Mouse (Mus musculus): Measurements from ENCODE around the gene Ssrp1. TPM values are rescaled to one million over a fixed set of nuclear protein-coding genes. Genes with fewer than 3 reads are reported as not detected.

Ssrp1 gene
- polyA plus RNA-seq, 1 experiment from 2014 or later = 148 TPM

DNA sequence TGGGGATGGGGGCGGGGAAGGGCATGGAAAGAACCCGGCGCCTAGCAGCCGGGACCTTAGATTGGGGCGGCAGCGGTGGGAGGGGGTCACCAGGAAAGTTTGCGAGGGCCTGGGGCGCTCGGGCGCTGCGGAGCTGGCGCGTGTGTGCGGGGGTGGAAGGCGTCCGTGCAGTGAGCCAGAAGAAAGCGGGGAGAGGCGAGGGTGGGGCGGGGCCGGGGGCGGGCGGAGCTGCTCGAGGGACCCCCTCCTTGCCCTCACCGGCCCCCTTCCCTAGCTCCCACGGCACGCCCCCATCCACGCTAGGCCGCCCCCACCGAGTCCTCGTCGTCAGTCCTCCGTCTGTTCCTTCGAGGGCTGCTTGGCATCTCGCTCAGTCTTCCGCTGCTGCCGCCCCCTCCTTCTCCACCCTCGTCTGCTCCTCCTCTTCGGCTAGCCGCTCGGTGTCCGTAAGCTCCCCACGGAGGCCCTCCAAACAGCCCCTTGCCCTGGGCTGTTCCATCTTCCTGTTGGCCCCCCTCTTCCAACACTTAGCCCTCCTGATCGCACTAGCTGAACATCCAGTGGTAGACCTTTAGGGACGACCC, 11.2 kb downstream of the Ssrp1 start:
- ATAC-seq (replicated peaks; ENCODE audit: extremely low read depth, insufficient read depth, low FRiP score) = peak; percentile 52
- Histone ChIP-seq H3K27ac (ENCODE audit: low read length) (peak overlapping the region; percentile 92), H3K9me3 (replicated peaks; ENCODE audit: control insufficient read depth, low read length) (no peaks in the 10 kb centered on the region), H3K4me1 (ENCODE audit: control insufficient read depth, insufficient read depth, low read length) (peaks cover 10% of the 10 kb centered on the region), H3K36me3 (ENCODE audit: control insufficient read depth, insufficient read depth) (peaks cover 33% of the 10 kb centered on the region), H3K27me3 (ENCODE audit: control insufficient read depth, insufficient read depth, low read length) (no peaks in the 10 kb centered on the region), H3K9ac (ENCODE audit: low read length) (peak overlapping the region; percentile 81), H3K4me3 (ENCODE audit: low read length) (peak overlapping the region; percentile 81), H3K4me2 (ENCODE audit: low read depth, low read length) (peak overlapping the region; percentile 80)
- WGBS = 0% methylated on average over 23 of the region's 44 CpGs

DNA sequence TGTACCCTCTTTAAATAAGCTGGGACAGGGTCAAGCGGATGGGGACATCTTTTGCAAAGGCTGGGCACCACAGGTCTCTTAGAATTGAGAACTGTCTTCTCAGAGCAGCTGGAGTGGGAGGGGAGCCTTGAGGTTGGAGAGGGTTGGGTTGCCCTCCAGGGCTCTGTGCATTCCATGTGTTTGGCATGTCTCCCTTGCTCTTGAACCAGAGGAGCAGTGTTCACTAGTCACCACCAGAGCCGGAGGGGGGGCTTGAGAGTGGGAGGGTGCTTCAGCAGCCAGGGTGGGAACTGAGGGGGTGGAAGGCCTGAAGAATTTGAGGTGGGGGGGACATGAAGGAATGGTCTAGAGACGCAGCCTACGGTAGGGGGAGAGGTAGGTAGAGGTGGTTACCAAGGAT, 12.2 kb downstream of the Ssrp1 start:
- Histone ChIP-seq H3K4me2 (ENCODE audit: low read depth, low read length) (peak overlapping the region; percentile 80), H3K4me1 (ENCODE audit: control insufficient read depth, insufficient read depth, low read length) (peaks cover 10% of the 10 kb centered on the region), H3K9ac (ENCODE audit: low read length) (no peak overlapping the region), H3K9me3 (replicated peaks; ENCODE audit: control insufficient read depth, low read length) (no peaks in the 10 kb centered on the region), H3K27me3 (ENCODE audit: control insufficient read depth, insufficient read depth, low read length) (no peaks in the 10 kb centered on the region), H3K36me3 (ENCODE audit: control insufficient read depth, insufficient read depth) (peaks cover 25% of the 10 kb centered on the region), H3K4me3 (ENCODE audit: low read length) (peak overlapping the region; percentile 81), H3K27ac (ENCODE audit: low read length) (peak overlapping the region; percentile 92)
- WGBS = 67% methylated on average over 4 of the region's 4 CpGs
- ATAC-seq (replicated peaks; ENCODE audit: extremely low read depth, insufficient read depth, low FRiP score) = no peak

DNA sequence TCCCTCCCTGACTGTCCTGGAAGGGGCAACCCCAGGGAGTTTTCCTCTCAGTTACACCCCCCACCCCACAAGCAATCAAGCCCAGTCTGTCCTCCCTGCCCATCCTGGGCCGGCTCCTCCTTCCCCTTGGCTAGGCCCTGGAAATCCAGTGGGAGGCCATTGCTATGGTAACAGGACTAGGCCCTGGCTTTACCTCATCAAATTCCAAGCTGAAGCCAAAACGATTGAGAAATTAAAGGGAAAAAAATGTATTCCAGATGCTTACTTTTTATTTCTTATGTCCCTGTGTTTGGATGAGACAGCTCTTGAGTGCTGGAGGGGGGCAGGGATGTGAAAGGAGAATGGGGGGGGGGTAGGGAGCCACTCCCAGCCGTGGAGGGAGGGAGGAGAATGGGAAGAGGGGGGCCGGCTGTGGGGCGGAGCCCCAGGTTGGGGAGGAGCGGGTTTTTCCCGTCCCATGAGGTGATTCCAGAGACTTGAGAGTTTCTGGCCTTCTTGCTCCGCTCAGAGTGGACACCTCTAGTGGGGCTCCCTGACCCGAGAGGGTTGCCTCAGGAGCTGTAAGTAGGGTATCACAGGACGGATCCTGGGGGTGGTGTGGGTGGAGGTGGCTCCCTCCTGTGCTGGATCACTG, 13.1 kb downstream of the Ssrp1 start:
- Histone ChIP-seq H3K36me3 (ENCODE audit: control insufficient read depth, insufficient read depth) (peaks cover 19% of the 10 kb centered on the region), H3K27ac (ENCODE audit: low read length) (peak overlapping the region; percentile 92), H3K27me3 (ENCODE audit: control insufficient read depth, insufficient read depth, low read length) (no peaks in the 10 kb centered on the region), H3K9ac (ENCODE audit: low read length) (peak overlapping the region; percentile 70), H3K9me3 (replicated peaks; ENCODE audit: control insufficient read depth, low read length) (no peaks in the 10 kb centered on the region), H3K4me3 (ENCODE audit: low read length) (peak overlapping the region; percentile 52), H3K4me1 (ENCODE audit: control insufficient read depth, insufficient read depth, low read length) (peaks cover 10% of the 10 kb centered on the region), H3K4me2 (ENCODE audit: low read depth, low read length) (peak overlapping the region; percentile 80)
- peak; percentile 21; the same call in 1 of the 2 replicates for ATAC-seq (replicated peaks; ENCODE audit: extremely low read depth, insufficient read depth, low FRiP score)
- 23% methylated on average over 9 of the region's 10 CpGs for WGBS

DNA sequence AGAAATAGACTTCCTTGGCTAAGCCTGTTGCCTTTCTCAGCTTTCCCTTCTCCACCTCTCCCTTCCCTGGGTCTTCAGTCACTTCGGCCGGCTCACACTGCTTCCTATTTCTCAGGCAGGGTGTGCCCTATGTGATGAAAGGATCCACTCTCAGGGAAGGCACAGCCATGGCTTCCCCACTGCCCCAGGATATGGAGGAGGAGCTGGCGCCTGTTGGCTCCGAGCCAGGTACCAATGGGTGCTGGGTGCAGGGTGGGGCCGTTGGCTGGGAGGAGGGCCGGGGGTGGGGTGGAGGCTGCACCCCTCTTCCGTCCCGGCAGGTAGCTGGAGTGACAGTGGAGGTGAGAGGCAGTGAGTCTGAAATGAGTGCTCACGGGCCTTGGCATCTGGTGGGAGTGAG, 13.7 kb downstream of the Ssrp1 start:
- H3K4me3 ChIP-seq (ENCODE audit: low read length) = peak overlapping the region; percentile 52
- 31% methylated on average over 9 of the region's 9 CpGs for WGBS
- H3K4me1 ChIP-seq (ENCODE audit: control insufficient read depth, insufficient read depth, low read length) = peaks cover 10% of the 10 kb centered on the region
- no peaks in the 10 kb centered on the region for H3K27me3 ChIP-seq (ENCODE audit: control insufficient read depth, insufficient read depth, low read length)
- peak overlapping the region; percentile 80 for H3K4me2 ChIP-seq (ENCODE audit: low read depth, low read length)
- no peaks in the 10 kb centered on the region for H3K9me3 ChIP-seq (replicated peaks; ENCODE audit: control insufficient read depth, low read length)
- peak overlapping the region; percentile 70 for H3K9ac ChIP-seq (ENCODE audit: low read length)
- no peak for ATAC-seq (replicated peaks; ENCODE audit: extremely low read depth, insufficient read depth, low FRiP score)
- H3K27ac ChIP-seq (ENCODE audit: low read length) = peak overlapping the region; percentile 92
- H3K36me3 ChIP-seq (ENCODE audit: control insufficient read depth, insufficient read depth) = peaks cover 17% of the 10 kb centered on the region

DNA sequence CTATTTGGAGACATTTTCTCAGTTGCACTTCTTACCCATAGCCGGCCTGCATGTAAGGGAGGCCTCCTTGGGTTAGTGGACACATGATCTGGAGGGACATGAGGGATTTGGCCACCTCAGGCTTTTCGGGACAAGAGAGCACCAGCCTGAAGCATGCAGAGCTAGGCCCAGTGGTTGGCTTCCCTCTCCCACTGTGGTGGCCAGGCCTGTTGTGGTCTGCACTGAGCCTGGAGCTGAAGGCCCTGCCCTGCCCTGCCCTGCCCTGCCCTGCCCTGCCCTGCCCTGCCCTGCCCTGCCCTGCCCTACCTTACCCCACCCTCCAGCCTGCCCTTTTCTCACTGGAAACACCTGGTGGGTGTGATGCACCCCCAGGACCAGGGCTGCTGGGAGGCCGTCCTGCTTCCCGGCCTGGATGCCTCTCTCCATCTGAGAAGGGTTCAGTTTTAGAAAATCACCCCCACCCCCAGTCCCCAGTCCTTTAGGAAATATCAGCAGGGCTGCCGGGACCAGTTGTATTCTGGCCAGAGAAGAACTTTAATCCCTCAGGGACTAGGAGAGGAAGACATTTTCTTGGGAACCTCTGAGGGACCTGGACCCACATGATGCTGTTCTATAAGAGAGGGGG, 16.3 kb downstream of the Ssrp1 start:
- H3K27ac ChIP-seq (ENCODE audit: low read length) = no peak overlapping the region
- H3K9ac ChIP-seq (ENCODE audit: low read length) = no peak overlapping the region
- 82% methylated on average over 5 of the region's 5 CpGs for WGBS
- H3K4me1 ChIP-seq (ENCODE audit: control insufficient read depth, insufficient read depth, low read length) = peaks cover 2% of the 10 kb centered on the region
- H3K4me3 ChIP-seq (ENCODE audit: low read length) = no peak overlapping the region
- no peaks in the 10 kb centered on the region for H3K9me3 ChIP-seq (replicated peaks; ENCODE audit: control insufficient read depth, low read length)
- no peaks in the 10 kb centered on the region for H3K27me3 ChIP-seq (ENCODE audit: control insufficient read depth, insufficient read depth, low read length)
- ATAC-seq (replicated peaks; ENCODE audit: extremely low read depth, insufficient read depth, low FRiP score) = no peak
- H3K36me3 ChIP-seq (ENCODE audit: control insufficient read depth, insufficient read depth) = peaks cover 13% of the 10 kb centered on the region
- peak overlapping the region; percentile 17 for H3K4me2 ChIP-seq (ENCODE audit: low read depth, low read length)

DNA sequence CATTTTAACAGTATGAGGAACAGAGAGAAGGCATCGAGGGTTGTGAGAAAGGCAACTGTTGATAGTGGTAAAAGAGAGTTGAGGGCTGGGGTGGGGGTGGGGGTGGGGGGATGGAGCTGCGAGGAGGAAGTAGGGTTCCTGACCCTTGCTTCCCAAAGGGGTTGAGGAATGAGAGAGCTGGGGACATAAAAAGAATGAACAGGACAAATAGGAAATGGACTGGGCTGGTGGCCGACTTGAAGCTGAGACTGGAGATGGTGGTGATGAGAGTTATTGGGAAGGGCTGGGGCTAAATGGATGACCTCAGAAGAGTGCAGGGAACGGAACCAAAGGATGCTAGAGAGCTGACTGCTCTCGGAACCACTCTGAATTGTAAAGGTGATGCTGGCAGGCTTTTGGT, 19.7 kb downstream of the Ssrp1 start:
- 53% methylated on average over 5 of the region's 5 CpGs for WGBS
- no peak for ATAC-seq (replicated peaks; ENCODE audit: extremely low read depth, insufficient read depth, low FRiP score)
- H3K36me3 ChIP-seq (ENCODE audit: control insufficient read depth, insufficient read depth) = peaks cover 27% of the 10 kb centered on the region

DNA sequence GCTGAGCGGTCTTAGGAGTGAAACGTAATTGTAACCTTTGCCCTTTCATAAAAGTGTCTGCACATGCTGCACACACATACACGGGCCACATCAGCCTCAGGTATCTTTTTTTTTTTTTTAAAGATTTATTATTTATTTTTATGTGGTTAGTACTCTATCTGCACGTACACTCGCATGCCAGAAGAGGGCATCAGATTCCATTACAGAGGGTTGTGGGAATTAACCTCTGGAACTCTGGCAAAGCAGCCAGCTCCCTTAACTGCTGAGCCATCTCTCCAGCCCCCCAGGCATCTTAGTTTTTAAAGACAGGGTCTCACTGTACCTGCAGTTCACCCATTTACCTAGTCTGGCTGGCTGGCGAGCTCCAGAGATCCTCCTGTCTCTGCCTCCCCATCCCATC, 22.6 kb downstream of the Ssrp1 start:
- Histone ChIP-seq H3K27ac (ENCODE audit: low read length) (no peak overlapping the region), H3K4me2 (ENCODE audit: low read depth, low read length) (0 out of 2 replicates have a peak overlapping the region, but pooled peaks have one; percentile 88), H3K9me3 (replicated peaks; ENCODE audit: control insufficient read depth, low read length) (no peaks in the 10 kb centered on the region), H3K4me3 (ENCODE audit: low read length) (no peak overlapping the region), H3K4me1 (ENCODE audit: control insufficient read depth, insufficient read depth, low read length) (peaks cover 14% of the 10 kb centered on the region), H3K36me3 (ENCODE audit: control insufficient read depth, insufficient read depth) (peaks cover 33% of the 10 kb centered on the region), H3K9ac (ENCODE audit: low read length) (no peak overlapping the region), H3K27me3 (ENCODE audit: control insufficient read depth, insufficient read depth, low read length) (no peaks in the 10 kb centered on the region)
- no peak for ATAC-seq (replicated peaks; ENCODE audit: extremely low read depth, insufficient read depth, low FRiP score)
- WGBS = 92% methylated on average over 6 of the region's 6 CpGs

More for the DNA sequence above, 19.7 kb downstream of the Ssrp1 start:
- no peak overlapping the region for H3K27ac ChIP-seq (ENCODE audit: low read length)
- H3K27me3 ChIP-seq (ENCODE audit: control insufficient read depth, insufficient read depth, low read length) = no peaks in the 10 kb centered on the region
- no peak overlapping the region for H3K4me2 ChIP-seq (ENCODE audit: low read depth, low read length)
- no peaks in the 10 kb centered on the region for H3K9me3 ChIP-seq (replicated peaks; ENCODE audit: control insufficient read depth, low read length)
- H3K4me1 ChIP-seq (ENCODE audit: control insufficient read depth, insufficient read depth, low read length) = peaks cover 14% of the 10 kb centered on the region
- no peak overlapping the region for H3K9ac ChIP-seq (ENCODE audit: low read length)
- H3K4me3 ChIP-seq (ENCODE audit: low read length) = no peak overlapping the region

DNA sequence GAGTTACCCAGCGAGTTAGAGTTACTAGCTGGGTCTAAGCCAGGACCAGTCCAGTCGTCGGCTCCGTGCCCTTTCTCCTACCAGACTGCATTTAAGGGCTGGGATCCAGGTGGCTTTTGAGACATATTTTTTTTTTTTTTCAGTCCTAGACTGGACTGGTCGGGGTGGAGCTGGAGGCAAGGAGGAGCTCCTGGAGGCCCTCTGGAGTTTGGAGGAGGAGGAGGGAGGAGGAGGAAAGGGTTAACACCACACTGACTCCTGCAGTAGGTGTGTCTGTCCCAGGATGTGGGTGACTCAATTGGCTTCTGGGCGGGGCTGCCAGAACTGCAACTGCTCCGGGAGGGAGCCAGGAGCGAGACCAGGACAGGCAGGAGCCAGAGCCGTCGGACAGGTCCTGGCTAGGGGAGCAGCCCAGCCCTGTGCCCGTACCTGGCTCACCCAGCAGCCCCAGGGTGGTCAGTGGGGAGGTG, 23.6 kb downstream of the Ssrp1 start:
- peak overlapping the region; percentile 54 for H3K4me3 ChIP-seq (ENCODE audit: low read length)
- H3K36me3 ChIP-seq (ENCODE audit: control insufficient read depth, insufficient read depth) = peaks cover 34% of the 10 kb centered on the region
- WGBS = 3% methylated on average over 11 of the region's 11 CpGs
- ATAC-seq (replicated peaks; ENCODE audit: extremely low read depth, insufficient read depth, low FRiP score) = peak; percentile 79
- no peaks in the 10 kb centered on the region for H3K27me3 ChIP-seq (ENCODE audit: control insufficient read depth, insufficient read depth, low read length)
- H3K9me3 ChIP-seq (replicated peaks; ENCODE audit: control insufficient read depth, low read length) = no peaks in the 10 kb centered on the region
- H3K27ac ChIP-seq (ENCODE audit: low read length) = peak overlapping the region; percentile 58
- peak overlapping the region; percentile 88 for H3K4me2 ChIP-seq (ENCODE audit: low read depth, low read length)
- H3K4me1 ChIP-seq (ENCODE audit: control insufficient read depth, insufficient read depth, low read length) = peaks cover 14% of the 10 kb centered on the region
- peak overlapping the region; percentile 67 for H3K9ac ChIP-seq (ENCODE audit: low read length)

DNA sequence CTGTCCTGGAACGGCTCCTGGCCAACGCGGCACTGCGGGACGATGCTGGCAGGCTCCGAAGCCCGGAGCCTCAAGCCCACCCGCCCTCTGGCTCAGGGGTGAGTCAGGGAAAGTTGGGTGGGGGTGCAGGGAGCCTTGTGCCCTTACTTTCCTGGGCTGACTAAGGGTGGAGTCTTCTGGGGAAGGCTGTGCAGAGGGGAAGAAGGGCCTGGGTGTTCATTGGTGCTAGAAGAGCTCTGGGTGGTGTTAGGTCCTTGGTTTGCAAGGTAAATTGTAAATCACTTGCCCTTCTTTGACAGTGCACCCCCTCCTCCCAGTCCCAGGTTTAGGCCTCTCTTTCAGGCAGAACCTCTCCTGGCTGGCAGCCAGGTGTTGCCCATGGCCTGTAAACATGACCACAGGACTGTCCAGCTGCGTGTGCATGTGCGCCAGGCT, 24.1 kb downstream of the Ssrp1 start:
- H3K9ac ChIP-seq (ENCODE audit: low read length) = peak overlapping the region; percentile 67
- H3K27ac ChIP-seq (ENCODE audit: low read length) = peak overlapping the region; percentile 22; the same call in 1 of the 2 replicates
- H3K4me2 ChIP-seq (ENCODE audit: low read depth, low read length) = peak overlapping the region; percentile 88
- WGBS = 28% methylated on average over 10 of the region's 10 CpGs
- peaks cover 34% of the 10 kb centered on the region for H3K36me3 ChIP-seq (ENCODE audit: control insufficient read depth, insufficient read depth)
- no peaks in the 10 kb centered on the region for H3K27me3 ChIP-seq (ENCODE audit: control insufficient read depth, insufficient read depth, low read length)
- peaks cover 14% of the 10 kb centered on the region for H3K4me1 ChIP-seq (ENCODE audit: control insufficient read depth, insufficient read depth, low read length)
- no peaks in the 10 kb centered on the region for H3K9me3 ChIP-seq (replicated peaks; ENCODE audit: control insufficient read depth, low read length)
- peak overlapping the region; percentile 54 for H3K4me3 ChIP-seq (ENCODE audit: low read length)
- peak; percentile 9; the same call in 1 of the 2 replicates for ATAC-seq (replicated peaks; ENCODE audit: extremely low read depth, insufficient read depth, low FRiP score)
